Mouse (Mus musculus) spleen, adult 2 months (tissue): ENCODE measurements around the gene March7.

Source experiments
- CTCF ChIP-seq: fragments of 200-500 bp; IDR thresholded peaks from 2 replicates; pipeline ENCODE4 v1.5.1; 2011; ENCODE audit warnings: mild to moderate bottlenecking, inconsistent platforms; ENCODE audit not compliant: insufficient read depth, insufficient read length, insufficient replicate concordance; ENCODE audit errors: extremely low read depth
- POLR2A ChIP-seq: fragments of 200-500 bp; IDR thresholded peaks from 2 replicates; pipeline ENCODE4 v1.6.1; 2011; ENCODE audit warnings: low read depth, low read length, inconsistent platforms

GRCm38 (mm10) chr2:60298266-60298665, 88.6 kb downstream of the March7 start:
- TF ChIP-seq POLR2A (no peak), CTCF (no peak)
